Mouse (Mus musculus): ENCODE results near the gene Snx29. TPM values are rescaled to one million over a fixed set of nuclear protein-coding genes. Genes with fewer than 3 reads are reported as not detected.

Gene Snx29
- total and polyA plus RNA-seq, 3 experiments: 1.2 to 3.2 (median 3.1) TPM

GRCm38 (mm10) chr16:11801960-11802539, 479.3 kb downstream of the Snx29 start:
- TF ChIP-seq ZNF384 (IDR thresholded peaks at IDR 0.05; ENCODE audit: low read depth, low read length): no peak
- no peak for TF ChIP-seq POLR2AphosphoS2 (IDR thresholded peaks at IDR 0.05; ENCODE audit: low read depth, low read length)
- no peak for TF ChIP-seq EP300 (IDR thresholded peaks at IDR 0.05; ENCODE audit: low read length)
- no peak for TF ChIP-seq CHD2 (IDR thresholded peaks at IDR 0.05; ENCODE audit: low read length)
- TF ChIP-seq HCFC1 (IDR thresholded peaks at IDR 0.05; ENCODE audit: low read depth, low read length): no peak
- TF ChIP-seq RAD21 (IDR thresholded peaks at IDR 0.05; ENCODE audit: low read depth, low read length): no peak
- TF ChIP-seq TCF12 (IDR thresholded peaks at IDR 0.05; ENCODE audit: low read depth, low read length): no peak
- TF ChIP-seq IRF4 (IDR thresholded peaks at IDR 0.05; ENCODE audit: low read depth, low read length): no peak
- no peak for TF ChIP-seq MAFK (IDR thresholded peaks at IDR 0.05; ENCODE audit: insufficient replicate concordance, low read length)
- TF ChIP-seq PAX5 (IDR thresholded peaks at IDR 0.05; ENCODE audit: low read length): no peak
- TF ChIP-seq JUN (IDR thresholded peaks at IDR 0.05; ENCODE audit: insufficient read depth, low read depth, low read length): no peak
- TF ChIP-seq TBP (conservative IDR thresholded peaks at IDR 0.05; ENCODE audit: low read depth, low read length): no peak
- no peak for TF ChIP-seq MAX (IDR thresholded peaks at IDR 0.05; ENCODE audit: low read length)
- no peak for TF ChIP-seq ZMIZ1 (IDR thresholded peaks at IDR 0.05; ENCODE audit: low read depth, low read length)
- TF ChIP-seq USF2 (conservative IDR thresholded peaks at IDR 0.05; ENCODE audit: low read depth, low read length): no peak
- TF ChIP-seq NRF1 (IDR thresholded peaks at IDR 0.05; ENCODE audit: low read depth, low read length): no peak
- TF ChIP-seq CTCF (conservative IDR thresholded peaks at IDR 0.05 in 1 of 2, IDR thresholded peaks at IDR 0.05 in 1 of 2; ENCODE audit: low read depth in 2 of 2, low read length in 2 of 2): no peak
- no peak for TF ChIP-seq USF1 (IDR thresholded peaks at IDR 0.05; ENCODE audit: low read depth, low read length)
- TF ChIP-seq JUND (conservative IDR thresholded peaks at IDR 0.05; ENCODE audit: low read depth, low read length): no peak
- Histone ChIP-seq H3K36me3 (replicated peaks in 1 of 2; ENCODE audit: control insufficient read depth in 1 of 2, insufficient read depth in 1 of 2, low read length in 1 of 2) (peaks cover 0 to 31% of the 10 kb centered on the region in 2 experiments), H3K79me2 (replicated peaks; ENCODE audit: control insufficient read depth, extremely low read depth, insufficient read depth, poor library complexity, severe bottlenecking) (no peaks in the 10 kb centered on the region), H3K27me3 (replicated peaks) (no peaks in the 10 kb centered on the region), H3K9me3 (replicated peaks; ENCODE audit: low read length) (no peaks in the 10 kb centered on the region), H3K4me2 (ENCODE audit: insufficient read depth, low read depth, poor library complexity, severe bottlenecking) (no peak overlapping the region), H3K4me3 (replicated peaks in 1 of 3; ENCODE audit: low read depth in 2 of 3, low read length in 2 of 3, poor library complexity in 1 of 3) (no peak overlapping the region), H3K27ac (ENCODE audit: insufficient read depth, low read depth) (no peak overlapping the region), H3K4me1 (ENCODE audit: control insufficient read depth in 1 of 2, insufficient read depth in 2 of 2) (peaks cover 0 to 1% of the 10 kb centered on the region in 2 experiments; a peak in 1 of 4 replicates), H3K9ac (ENCODE audit: insufficient read depth, low read depth) (no peak overlapping the region)
- in situ Hi-C loops (cut with MboI; ENCODE audit: low pct_ligation_motif_present, low pct_unique_long_range_greater_than_20kb, low sequenced_read_pairs): no loop called here
- dilution Hi-C loops (cut with MboI; ENCODE audit: extremely low pct_ligation_motif_present, extremely low pct_unique_long_range_greater_than_20kb, low sequenced_read_pairs): no loop called here
- DNase-seq (ENCODE audit: extremely low read depth): no peak

Other genes starting within 250 kb of the Snx29 start
- 51.3 and 63.0 TPM in 2 replicates for gene Txndc11, start 188.3 kb upstream of the Snx29 start, total RNA-seq (2012; rRNA removed)
- 40.6 and 40.8 TPM in 2 replicates for gene Txndc11, start 188.3 kb upstream of the Snx29 start, total RNA-seq (2014; rRNA removed)
- gene Txndc11, start 188.3 kb upstream of the Snx29 start, polyA plus RNA-seq (2012; ENCODE audit: insufficient read length, low read depth): 60.3 and 63.2 TPM in 2 replicates
- 78.6 and 85.3 TPM in 2 replicates for gene Zc3h7a, start 146.5 kb upstream of the Snx29 start, total RNA-seq (2012; rRNA removed)
- 177 and 242 TPM in 2 replicates for gene Zc3h7a, start 146.5 kb upstream of the Snx29 start, total RNA-seq (2014; rRNA removed)
- 171 and 177 TPM in 2 replicates for gene Zc3h7a, start 146.5 kb upstream of the Snx29 start, polyA plus RNA-seq (2012; ENCODE audit: insufficient read length, low read depth)
- gene Rsl1d1, start 119.6 kb upstream of the Snx29 start, total RNA-seq (2012; rRNA removed): 177 and 244 TPM in 2 replicates
- gene Rsl1d1, start 119.6 kb upstream of the Snx29 start, total RNA-seq (2014; rRNA removed): 697 and 769 TPM in 2 replicates
- 494 and 495 TPM in 2 replicates for gene Rsl1d1, start 119.6 kb upstream of the Snx29 start, polyA plus RNA-seq (2012; ENCODE audit: insufficient read length, low read depth)
- 111 and 132 TPM in 2 replicates for gene Gspt1, start 68.6 kb upstream of the Snx29 start, total RNA-seq (2012; rRNA removed)
- 147 and 151 TPM in 2 replicates for gene Gspt1, start 68.6 kb upstream of the Snx29 start, total RNA-seq (2014; rRNA removed)
- 502 and 886 TPM in 2 replicates for gene Gspt1, start 68.6 kb upstream of the Snx29 start, polyA plus RNA-seq (2012; ENCODE audit: insufficient read length, low read depth)
- 0.17 and 0.29 TPM in 2 replicates for gene Tnfrsf17, start 9.1 kb upstream of the Snx29 start, total RNA-seq (2012; rRNA removed)
- gene Tnfrsf17, start 9.1 kb upstream of the Snx29 start, total RNA-seq (2014; rRNA removed): 0.32 and 0.42 TPM in 2 replicates
- not detected in 2 replicates for gene Tnfrsf17, start 9.1 kb upstream of the Snx29 start, polyA plus RNA-seq (2012; ENCODE audit: insufficient read length, low read depth)

Measured in CH12.LX (cell line).